Mouse (Mus musculus): ENCODE data around the gene Ndc80. TPM values are rescaled to one million over a fixed set of nuclear protein-coding genes. Genes with fewer than 3 reads are reported as not detected.

Gene Ndc80
- polyA plus RNA-seq, 1 experiment from 2014 or later = 19.7 TPM

DNA sequence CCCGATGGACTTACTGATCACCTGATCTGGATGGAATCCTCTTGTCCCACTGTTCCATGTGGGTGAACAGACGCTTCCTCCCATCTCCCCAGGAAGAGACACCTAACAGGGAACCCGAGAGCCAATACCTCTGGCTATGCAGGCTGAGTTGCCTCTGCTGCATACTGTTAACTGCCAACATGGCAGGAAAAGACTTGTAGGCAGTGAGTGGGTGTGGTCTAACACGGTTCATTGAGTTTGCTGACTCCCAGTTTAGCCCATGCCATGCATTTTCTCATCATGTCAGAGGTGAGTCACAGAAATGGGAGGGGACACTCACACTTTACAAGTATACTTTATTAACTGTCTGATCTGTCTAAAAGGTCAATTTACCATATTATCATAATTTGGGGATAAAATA lies 30.9 kb downstream of the Ndc80 start:
- no peak overlapping the region for H3K27ac ChIP-seq
- 98% methylated on average over 4 of the region's 4 CpGs for WGBS
- H3K4me1 ChIP-seq (replicated peaks) = no peaks in the 10 kb centered on the region
- no peak overlapping the region for H3K4me2 ChIP-seq (replicated peaks)
- H3K9me3 ChIP-seq = no peaks in the 10 kb centered on the region
- peaks cover 35% of the 10 kb centered on the region for H3K36me3 ChIP-seq
- H3K27me3 ChIP-seq = no peaks in the 10 kb centered on the region
- ATAC-seq = no peak
- H3K4me3 ChIP-seq (replicated peaks) = no peak overlapping the region
- H3K9ac ChIP-seq (replicated peaks) = no peak overlapping the region

DNA sequence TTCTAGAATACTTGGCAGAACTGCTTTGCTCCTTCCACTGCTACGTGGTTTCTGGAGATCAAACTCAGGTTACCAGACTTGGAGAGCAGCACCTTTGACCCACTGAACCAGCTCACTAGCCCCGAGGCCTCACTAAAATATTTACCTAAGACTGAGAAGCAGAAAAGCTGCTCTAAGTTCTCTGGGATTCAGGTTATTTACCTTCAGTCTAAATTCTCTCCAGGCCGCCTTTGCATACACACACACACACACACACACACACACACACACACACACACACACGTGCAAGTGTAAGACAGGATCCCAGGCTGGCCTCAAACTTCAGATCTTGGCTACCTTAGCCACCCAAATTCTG lies 35.3 kb downstream of the Ndc80 start:
- Histone ChIP-seq H3K27me3 (no peaks in the 10 kb centered on the region), H3K27ac (no peak overlapping the region), H3K4me1 (replicated peaks) (no peaks in the 10 kb centered on the region), H3K4me3 (replicated peaks) (no peak overlapping the region), H3K4me2 (replicated peaks) (no peak overlapping the region), H3K36me3 (peaks cover 13% of the 10 kb centered on the region), H3K9me3 (no peaks in the 10 kb centered on the region), H3K9ac (replicated peaks) (no peak overlapping the region)
- WGBS = 76% methylated on average over 4 of the region's 4 CpGs
- ATAC-seq = no peak

DNA sequence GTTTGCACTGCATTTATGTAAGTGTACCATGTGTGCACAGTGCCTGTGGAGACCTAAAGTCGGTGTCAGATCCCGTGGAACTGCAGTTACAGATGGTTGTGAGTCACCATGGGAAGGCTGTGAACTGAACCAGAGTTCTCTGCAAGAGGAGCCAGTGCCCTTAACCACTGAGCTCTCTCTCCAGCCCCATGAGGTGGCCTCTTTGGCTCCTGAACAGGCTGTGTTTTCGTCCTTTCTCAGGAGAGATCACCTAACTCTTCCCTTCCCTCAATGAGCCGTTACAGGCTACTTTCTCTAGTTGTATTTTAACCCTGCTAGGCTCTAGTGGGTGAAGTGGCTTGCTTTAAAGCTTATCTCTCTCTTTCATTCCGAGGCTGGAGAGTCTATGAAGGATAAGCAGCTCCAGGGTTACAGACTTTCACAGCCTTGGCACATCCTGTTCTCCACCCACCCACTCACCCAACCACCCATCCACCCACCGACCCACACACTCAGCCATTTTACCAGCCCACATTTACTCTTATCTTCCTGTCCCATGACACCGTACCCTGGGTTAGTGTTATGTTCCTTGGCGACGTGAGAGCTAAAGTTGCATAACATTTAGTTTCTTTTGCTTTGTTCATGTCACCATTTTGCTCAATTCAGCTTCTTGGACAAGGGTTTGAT lies 35.9 kb downstream of the Ndc80 start:
- H3K9ac ChIP-seq (replicated peaks) = no peak overlapping the region
- H3K27me3 ChIP-seq = no peaks in the 10 kb centered on the region
- H3K9me3 ChIP-seq = no peaks in the 10 kb centered on the region
- H3K36me3 ChIP-seq = peaks cover 12% of the 10 kb centered on the region
- 82% methylated on average over 9 of the region's 9 CpGs for WGBS
- H3K27ac ChIP-seq = no peak overlapping the region
- ATAC-seq = no peak
- H3K4me3 ChIP-seq (replicated peaks) = no peak overlapping the region
- no peak overlapping the region for H3K4me2 ChIP-seq (replicated peaks)
- H3K4me1 ChIP-seq (replicated peaks) = no peaks in the 10 kb centered on the region

DNA sequence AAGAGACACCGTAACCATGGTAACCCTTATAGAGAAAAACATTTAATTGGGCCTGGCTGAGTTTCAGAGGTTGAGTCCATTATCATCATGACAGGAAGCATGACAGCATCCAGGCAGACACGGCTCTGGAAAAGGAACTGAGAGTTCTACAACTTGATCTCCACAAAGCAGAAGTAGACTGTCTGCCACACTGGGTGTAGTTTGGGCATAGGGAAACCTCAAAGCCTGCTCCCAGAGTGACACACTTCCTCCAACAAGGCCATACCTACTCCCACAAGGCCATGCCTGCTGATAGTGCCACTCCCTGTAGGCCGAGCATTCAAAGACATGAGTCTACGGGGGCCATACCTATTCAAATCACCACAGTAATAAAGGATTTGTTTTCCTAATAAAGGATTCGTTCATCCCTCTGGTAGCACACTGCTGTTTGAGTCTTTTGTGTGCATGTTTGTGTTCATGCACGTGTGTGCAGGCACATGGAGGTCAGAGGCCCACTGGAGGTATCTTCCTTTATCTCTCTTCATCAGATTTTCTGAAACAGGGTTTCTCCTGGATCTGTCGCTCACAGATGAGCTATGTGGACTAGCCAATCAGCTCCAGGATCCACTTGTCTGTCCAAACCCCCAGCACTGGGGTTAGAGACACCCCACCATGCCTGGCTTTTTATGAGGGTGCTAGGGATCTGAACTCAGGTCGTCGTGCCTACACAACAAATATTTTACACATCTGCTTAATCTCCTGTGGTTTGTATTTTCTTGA lies 36.8 kb downstream of the Ndc80 start:
- no peak overlapping the region for H3K4me2 ChIP-seq (replicated peaks)
- H3K4me3 ChIP-seq (replicated peaks) = no peak overlapping the region
- no peaks in the 10 kb centered on the region for H3K4me1 ChIP-seq (replicated peaks)
- ATAC-seq = no peak
- H3K27me3 ChIP-seq = no peaks in the 10 kb centered on the region
- H3K9ac ChIP-seq (replicated peaks) = no peak overlapping the region
- peaks cover 2% of the 10 kb centered on the region for H3K36me3 ChIP-seq
- WGBS = 79% methylated on average over 9 of the region's 9 CpGs
- H3K27ac ChIP-seq = no peak overlapping the region
- H3K9me3 ChIP-seq = no peaks in the 10 kb centered on the region

DNA sequence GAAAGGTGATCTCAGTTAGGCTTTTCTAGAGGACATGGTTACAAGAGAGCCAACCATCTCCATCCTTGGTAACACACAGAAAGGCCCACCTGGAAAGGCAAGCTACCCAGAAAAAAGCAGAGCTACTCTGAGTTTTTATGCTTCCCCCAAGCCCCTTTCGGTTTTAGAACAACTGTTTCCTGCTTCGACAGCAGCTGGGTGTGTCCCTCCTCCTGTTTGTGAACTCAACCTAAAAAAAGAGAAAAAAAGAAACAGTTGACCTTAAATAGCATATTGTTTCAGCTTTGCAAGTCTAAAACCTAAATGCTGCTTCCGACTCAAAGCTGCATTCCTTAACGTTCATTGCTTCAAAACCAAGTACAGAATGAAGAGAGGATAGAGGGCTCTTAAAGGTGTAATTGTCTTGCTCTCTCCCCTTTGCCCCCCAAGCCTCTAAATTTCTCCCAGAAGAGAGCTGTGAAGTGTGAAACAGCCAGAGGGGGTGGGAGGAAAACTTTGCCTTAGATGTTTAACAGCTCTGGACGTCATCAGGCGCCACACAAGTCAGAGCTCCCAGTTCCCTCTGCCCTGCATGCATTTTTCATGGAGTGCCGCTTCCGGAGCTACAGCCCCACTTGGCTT lies 40.3 kb downstream of the Ndc80 start:
- Histone ChIP-seq H3K36me3 (no peaks in the 10 kb centered on the region), H3K9me3 (no peaks in the 10 kb centered on the region), H3K4me3 (replicated peaks) (no peak overlapping the region), H3K27me3 (no peaks in the 10 kb centered on the region), H3K9ac (replicated peaks) (no peak overlapping the region), H3K4me1 (replicated peaks) (no peaks in the 10 kb centered on the region), H3K27ac (no peak overlapping the region), H3K4me2 (replicated peaks) (no peak overlapping the region)
- WGBS = 45% methylated on average over 8 of the region's 8 CpGs
- no peak for ATAC-seq

DNA sequence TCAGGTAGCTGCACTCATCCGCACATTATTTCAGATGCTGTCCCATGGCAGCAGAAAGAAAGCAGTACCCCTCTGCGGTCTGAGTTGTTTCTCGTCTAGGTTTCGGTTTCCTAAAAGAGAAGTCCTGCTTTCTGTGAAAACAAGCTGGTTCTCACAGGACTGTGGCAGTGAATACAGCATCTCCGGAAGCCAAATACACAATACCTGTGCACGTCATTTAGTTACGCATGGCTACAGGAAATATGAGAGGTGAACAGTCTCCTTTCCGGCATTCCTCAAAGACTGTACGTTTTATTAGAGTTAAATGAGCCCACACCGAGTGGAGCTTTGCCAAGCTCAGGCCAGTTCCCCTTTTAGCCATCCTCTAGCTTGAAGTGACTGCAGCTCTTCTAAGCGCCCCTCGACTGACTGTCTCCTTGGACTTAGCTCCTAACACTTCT lies 40.8 kb downstream of the Ndc80 start:
- Histone ChIP-seq H3K4me2 (replicated peaks) (no peak overlapping the region), H3K9ac (replicated peaks) (no peak overlapping the region), H3K9me3 (no peaks in the 10 kb centered on the region), H3K27me3 (no peaks in the 10 kb centered on the region), H3K4me1 (replicated peaks) (no peaks in the 10 kb centered on the region), H3K4me3 (replicated peaks) (no peak overlapping the region), H3K27ac (no peak overlapping the region), H3K36me3 (no peaks in the 10 kb centered on the region)
- no peak for ATAC-seq
- WGBS = 73% methylated on average over 12 of the region's 12 CpGs

DNA sequence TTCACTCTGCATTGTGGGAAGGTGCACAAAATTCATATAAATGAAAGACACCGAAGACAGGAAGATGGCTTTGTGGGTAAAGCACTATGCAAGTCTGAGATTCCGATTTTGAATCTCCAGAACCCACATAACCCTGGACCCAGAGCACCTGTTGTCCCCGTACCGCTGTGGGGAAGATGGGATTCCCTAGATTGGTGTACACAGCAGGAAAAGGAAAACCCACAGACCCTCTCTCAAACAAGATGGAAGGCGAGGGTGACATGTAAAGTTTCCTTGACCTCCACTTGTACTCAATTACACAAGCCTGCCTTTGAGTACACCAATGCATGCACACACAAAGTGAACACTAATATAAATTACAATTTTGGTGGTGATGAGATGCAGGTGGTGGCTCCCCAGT lies 41.9 kb downstream of the Ndc80 start:
- Histone ChIP-seq H3K36me3 (no peaks in the 10 kb centered on the region), H3K4me3 (replicated peaks) (no peak overlapping the region), H3K27me3 (no peaks in the 10 kb centered on the region), H3K27ac (no peak overlapping the region), H3K4me1 (replicated peaks) (no peaks in the 10 kb centered on the region), H3K9ac (replicated peaks) (no peak overlapping the region), H3K9me3 (no peaks in the 10 kb centered on the region), H3K4me2 (replicated peaks) (no peak overlapping the region)
- WGBS = 93% methylated on average over 5 of the region's 5 CpGs
- no peak for ATAC-seq

DNA sequence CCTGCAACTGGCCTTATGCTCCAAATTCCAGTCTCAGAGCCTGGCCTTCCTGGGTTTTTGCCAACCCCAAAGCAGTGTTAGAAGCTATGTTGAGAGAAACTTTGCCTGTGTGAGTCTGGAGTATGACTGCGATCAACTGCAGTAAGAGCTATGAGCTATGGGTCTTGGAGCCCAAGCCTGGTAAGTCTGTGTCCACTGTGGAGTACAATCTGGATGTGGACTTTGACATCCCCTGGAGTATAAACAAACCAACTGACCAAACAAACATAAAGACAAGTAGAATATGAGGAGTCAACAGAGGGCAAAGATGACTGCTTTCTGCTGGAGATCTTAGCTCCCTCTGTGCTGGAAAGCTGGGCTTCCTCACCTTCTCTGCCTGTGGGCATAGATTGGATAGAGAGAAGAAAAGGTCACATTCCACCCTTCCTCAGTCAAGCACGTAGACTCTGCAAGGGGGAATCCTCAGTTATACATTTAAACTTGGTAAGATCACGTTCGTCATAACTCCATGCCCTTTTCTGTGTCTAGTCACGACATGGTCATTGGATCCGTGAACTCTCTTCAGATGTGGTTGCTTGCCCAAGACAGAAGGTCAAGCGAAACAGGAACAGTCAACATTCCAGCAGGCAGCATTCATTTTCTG lies 43.1 kb downstream of the Ndc80 start:
- no peaks in the 10 kb centered on the region for H3K9me3 ChIP-seq
- no peak overlapping the region for H3K4me2 ChIP-seq (replicated peaks)
- H3K27me3 ChIP-seq = no peaks in the 10 kb centered on the region
- H3K4me3 ChIP-seq (replicated peaks) = no peak overlapping the region
- H3K9ac ChIP-seq (replicated peaks) = no peak overlapping the region
- H3K4me1 ChIP-seq (replicated peaks) = no peaks in the 10 kb centered on the region
- no peaks in the 10 kb centered on the region for H3K36me3 ChIP-seq
- 90% methylated on average over 7 of the region's 7 CpGs for WGBS
- H3K27ac ChIP-seq = no peak overlapping the region
- ATAC-seq = no peak

DNA sequence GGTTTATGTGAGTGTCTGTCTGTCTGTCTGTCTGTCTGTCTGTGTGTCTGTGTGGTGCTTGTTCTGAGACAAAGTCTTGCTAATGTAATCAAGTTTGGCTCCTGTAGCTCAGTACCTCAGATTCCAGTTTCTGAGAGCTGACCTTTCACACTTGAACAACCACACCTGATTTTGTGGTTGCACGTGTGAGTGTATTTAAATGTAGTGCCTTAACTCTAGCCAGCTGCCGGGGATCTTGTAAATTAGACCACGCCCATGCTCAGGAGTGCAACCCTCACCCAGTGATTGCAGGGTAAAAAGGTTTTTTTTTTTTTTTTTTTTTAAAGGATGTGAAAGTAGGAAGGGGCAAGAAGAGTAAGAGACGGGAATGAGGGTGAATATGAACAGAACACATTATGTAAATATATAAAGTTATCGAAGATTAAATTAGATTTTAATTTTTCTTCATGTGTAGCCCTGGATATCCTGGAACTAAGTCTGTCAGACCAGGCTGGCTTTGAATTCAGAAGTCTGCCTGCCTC lies 47.2 kb downstream of the Ndc80 start:
- H3K9ac ChIP-seq (replicated peaks) = no peak overlapping the region
- H3K4me3 ChIP-seq (replicated peaks) = no peak overlapping the region
- H3K4me1 ChIP-seq (replicated peaks) = peaks cover 7% of the 10 kb centered on the region
- H3K27ac ChIP-seq = no peak overlapping the region
- H3K27me3 ChIP-seq = no peaks in the 10 kb centered on the region
- ATAC-seq = no peak
- no peaks in the 10 kb centered on the region for H3K36me3 ChIP-seq
- H3K4me2 ChIP-seq (replicated peaks) = no peak overlapping the region
- no peaks in the 10 kb centered on the region for H3K9me3 ChIP-seq
- WGBS = 77% methylated on average over 5 of the region's 5 CpGs

DNA sequence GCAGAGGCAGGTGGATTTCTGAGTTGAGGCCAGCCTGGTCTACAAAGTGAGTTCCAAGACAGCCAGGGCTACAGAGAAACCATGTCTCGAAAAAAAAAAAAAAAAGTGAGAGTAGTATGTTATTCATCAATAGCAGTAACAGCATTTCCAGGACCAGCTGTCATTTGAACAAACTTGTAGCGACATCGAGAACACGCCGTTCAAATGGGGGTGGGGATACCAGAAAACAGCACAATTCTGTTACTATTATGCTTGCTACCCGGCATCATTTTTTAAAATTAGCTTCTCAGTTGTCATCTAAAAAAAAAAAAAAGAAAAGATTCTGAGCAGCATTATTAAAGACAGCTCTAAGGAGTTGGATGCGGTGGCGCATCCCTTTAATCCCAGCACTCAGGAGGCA lies 49.2 kb downstream of the Ndc80 start:
- H3K4me3 ChIP-seq (replicated peaks) = no peak overlapping the region
- ATAC-seq = no peak
- H3K9ac ChIP-seq (replicated peaks) = no peak overlapping the region
- H3K27ac ChIP-seq = no peak overlapping the region
- no peaks in the 10 kb centered on the region for H3K27me3 ChIP-seq
- H3K9me3 ChIP-seq = no peaks in the 10 kb centered on the region
- WGBS = 97% methylated on average over 8 of the region's 8 CpGs
- no peak overlapping the region for H3K4me2 ChIP-seq (replicated peaks)
- H3K4me1 ChIP-seq (replicated peaks) = peaks cover 21% of the 10 kb centered on the region
- no peaks in the 10 kb centered on the region for H3K36me3 ChIP-seq

DNA sequence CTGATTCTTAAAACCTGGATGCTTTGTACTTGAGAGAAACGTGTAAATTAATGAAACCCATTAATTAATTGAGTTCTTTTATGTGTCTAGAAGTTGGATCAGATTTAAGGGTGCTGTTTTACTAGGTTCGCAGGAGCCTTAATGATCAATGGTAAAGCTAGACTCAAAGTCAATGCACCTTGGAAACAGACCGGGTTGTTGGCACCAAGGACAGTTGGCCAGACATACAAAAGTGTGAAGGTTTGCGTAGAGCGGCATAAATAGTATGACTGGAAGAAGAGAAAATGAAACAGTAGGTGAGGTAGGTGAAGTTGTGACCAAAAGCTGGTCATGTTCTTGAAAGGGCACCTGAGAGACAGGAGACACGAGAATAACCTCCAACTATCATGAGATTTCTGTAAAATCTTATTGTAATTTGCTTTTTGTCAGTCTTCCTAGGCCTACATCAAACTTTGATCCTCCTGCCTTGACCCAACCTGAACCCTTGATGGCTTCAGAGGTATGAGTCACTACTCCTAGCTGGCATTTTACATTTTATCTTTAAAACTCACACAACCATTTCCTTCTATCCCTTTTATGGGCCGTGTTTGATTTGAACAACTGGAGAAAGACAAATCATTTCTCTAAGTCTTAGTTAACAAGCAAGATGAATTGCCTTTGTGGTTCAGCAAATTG lies 50.2 kb downstream of the Ndc80 start:
- H3K36me3 ChIP-seq = no peaks in the 10 kb centered on the region
- H3K9me3 ChIP-seq = no peaks in the 10 kb centered on the region
- peak overlapping the region; percentile 94 for H3K9ac ChIP-seq (replicated peaks)
- 87% methylated on average over 7 of the region's 7 CpGs for WGBS
- H3K27ac ChIP-seq = peak overlapping the region; percentile 99
- peak overlapping the region; percentile 93 for H3K4me3 ChIP-seq (replicated peaks)
- ATAC-seq = no peak
- peak overlapping the region; percentile 92 for H3K4me2 ChIP-seq (replicated peaks)
- H3K4me1 ChIP-seq (replicated peaks) = peaks cover 31% of the 10 kb centered on the region
- H3K27me3 ChIP-seq = no peaks in the 10 kb centered on the region

Measured in midbrain, embryonic 13.5 days (tissue).